Mouse (Mus musculus) mouse trophoblast stem cell (cell line): Measurements from ENCODE around the gene Cpa2.

Source experiments
- in situ Hi-C, 2 experiments: fragments of 300-500 bp; cut with MseI, MboI; formaldehyde crosslinking; loops; 2 replicates in 1 of 2; 3 replicates in 1 of 2; pipeline ENCODE4 v1.15.1; 2025

Gene Cpa2

GRCm38 (mm10) chr6:30547656-30548306 lies 6.4 kb downstream of the Cpa2 start:
- in situ Hi-C loops, result no loop called here

GRCm38 (mm10) chr6:30549231-30549761 lies 7.9 kb downstream of the Cpa2 start:
- in situ Hi-C loops, result no loop called here

- in situ Hi-C loops, result no loop called here
These were observed 9.3 kb downstream of the Cpa2 start for GRCm38 (mm10) chr6:30550496-30551192.

- in situ Hi-C loops, result no loop called here
These were observed 9.8 kb downstream of the Cpa2 start for GRCm38 (mm10) chr6:30551193-30551515.

GRCm38 (mm10) chr6:30551644-30552580 lies 10.5 kb downstream of the Cpa2 start:
- in situ Hi-C loops, result no loop called here

- in situ Hi-C loops, result no loop called here
These were observed 11.2 kb downstream of the Cpa2 start for GRCm38 (mm10) chr6:30552628-30553027.

- in situ Hi-C loops, result no loop called here
These were observed 12.1 kb downstream of the Cpa2 start for GRCm38 (mm10) chr6:30553381-30554010.

DNA sequence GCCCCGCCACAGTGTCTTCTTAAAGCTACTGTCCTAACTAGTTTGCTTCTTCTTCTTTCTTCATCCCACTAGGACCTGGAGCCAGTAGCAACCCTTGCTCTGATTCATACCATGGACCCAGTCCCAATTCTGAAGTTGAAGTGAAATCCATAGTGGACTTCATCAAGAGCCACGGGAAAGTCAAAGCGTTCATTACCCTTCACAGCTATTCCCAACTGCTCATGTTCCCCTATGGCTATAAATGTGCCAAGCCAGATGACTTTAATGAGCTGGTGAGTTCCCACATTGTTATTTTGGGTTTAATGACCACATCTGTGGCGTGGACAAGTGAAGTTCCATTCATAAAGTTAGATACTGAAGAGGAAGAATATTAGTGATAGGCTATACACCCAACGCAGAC lies 12.7 kb downstream of the Cpa2 start:
- in situ Hi-C loops, result no loop called here

DNA sequence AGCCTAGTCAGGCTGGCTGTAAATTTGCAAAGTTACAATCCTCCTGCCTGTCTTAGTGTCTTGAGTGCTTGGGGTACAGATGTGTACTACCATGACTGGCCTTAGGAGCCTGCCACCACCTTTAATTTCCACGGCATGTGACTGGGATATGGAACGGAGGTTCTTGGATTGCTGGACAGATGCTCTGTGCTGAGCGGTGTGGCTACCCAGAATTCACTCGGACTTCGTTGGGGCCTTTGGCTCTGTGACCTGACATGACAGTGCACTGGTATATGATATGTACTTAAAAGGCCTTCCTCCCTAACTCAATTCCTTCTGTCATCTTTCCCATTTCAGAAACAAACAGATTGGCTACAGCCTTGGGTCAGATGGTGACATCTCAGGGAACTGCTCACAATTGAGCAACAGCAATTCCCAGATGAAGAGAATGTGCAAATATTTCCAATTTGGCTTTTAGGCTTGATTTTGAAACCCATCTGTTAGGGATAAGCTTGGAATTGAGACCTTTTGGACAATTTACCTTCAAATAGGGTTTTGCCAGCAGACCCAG lies 13.3 kb downstream of the Cpa2 start:
- in situ Hi-C loops, result no loop called here

DNA sequence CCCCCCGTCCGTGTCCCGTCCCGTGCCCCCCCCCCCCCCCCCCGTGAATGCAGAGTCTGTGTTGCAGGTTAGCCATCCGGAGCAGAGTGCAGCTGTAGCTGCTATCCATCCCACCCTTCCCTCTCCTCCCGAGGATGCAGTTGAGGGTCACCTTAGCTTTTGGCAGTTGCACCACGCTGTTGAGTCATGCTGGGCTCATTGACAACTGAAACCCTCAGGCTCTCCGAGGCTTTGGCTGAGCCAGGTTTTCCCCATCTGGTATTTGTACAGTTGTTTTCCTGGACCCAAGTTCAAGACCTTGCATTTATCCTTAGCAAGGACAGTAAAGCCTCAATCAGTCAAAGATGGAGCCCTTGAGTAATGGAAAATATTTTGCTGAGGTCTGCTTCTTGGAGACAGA lies 14.7 kb downstream of the Cpa2 start:
- in situ Hi-C loops, result no loop called here

GRCm38 (mm10) chr6:30559726-30560125 lies 18.3 kb downstream of the Cpa2 start:
- in situ Hi-C loops, result no loop called here

DNA sequence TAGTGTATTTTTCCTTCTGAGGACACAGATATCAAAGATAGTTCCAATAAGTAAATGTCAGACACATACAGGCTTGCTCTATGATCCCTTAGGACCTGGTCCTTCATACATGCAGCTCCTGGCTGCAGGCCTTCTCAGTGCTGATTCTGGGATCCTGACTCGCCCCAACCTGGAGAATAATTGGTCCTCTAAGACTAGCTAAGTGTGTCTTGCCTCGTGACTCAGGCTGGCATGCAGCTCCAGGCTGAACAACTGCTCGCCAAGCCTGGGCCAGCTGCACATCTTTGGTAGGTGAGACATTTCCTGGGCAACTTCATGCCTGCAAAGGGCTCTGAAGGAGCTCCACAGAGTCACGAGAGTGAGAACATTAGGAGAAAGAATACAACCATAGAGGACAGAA lies 20.8 kb downstream of the Cpa2 start:
- in situ Hi-C loops, result no loop called here

DNA sequence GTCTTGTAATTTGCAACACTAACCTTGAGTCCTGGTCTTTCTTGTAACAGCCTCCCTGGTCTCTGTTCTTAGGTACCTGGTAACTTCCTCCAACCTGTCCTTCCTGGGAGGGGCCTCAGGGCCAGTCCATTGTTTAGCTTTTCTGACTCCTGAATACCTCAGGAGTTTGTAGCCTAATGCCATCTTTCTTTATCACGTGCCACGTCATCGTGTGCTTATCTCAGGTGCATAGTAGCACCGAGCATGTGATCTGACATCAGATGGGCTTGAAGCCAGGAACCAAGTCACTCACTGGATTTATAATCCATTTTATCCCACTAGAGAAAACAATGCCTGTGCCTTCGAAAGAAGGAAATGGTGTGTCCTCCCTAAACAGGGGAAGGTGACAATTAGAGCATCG lies 22.2 kb downstream of the Cpa2 start:
- in situ Hi-C loops, result no loop called here

DNA sequence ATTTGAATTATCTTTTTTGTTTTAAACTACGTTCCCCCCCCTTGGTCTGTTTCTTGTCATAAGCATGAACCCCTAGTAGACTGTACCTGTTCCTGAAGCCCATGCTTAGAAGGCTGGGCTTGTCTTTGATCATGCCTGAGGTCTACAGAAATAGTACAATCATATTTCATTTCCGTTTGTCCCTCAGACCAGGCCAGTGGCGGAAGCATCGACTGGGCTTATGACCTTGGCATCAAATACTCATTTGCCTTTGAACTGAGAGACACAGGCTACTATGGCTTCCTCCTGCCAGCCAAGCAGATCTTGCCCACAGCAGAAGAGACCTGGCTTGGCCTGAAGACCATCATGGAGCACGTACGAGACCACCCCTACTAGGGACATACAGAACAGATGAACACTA lies 22.7 kb downstream of the Cpa2 start:
- in situ Hi-C loops, result no loop called here

DNA sequence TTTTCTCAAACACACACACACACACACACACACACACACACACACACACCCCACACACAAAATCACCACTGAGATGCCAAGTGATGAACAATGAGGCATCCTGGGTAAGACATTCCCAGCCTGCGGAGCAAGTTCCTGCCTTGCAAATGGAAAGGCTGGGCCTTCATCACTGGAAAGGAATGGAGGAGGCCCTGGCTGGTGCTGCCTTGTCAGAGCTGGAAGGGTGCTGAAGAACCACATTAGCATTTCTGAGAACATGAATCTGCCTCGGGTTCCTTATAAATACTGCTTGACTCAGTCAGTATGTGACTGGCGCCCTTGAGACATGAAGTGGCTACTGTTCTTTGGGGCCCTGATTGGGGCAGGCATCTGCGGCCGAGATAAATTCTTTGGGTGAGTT lies 26.7 kb downstream of the Cpa2 start, which contains the start of gene Cpa4:
Cpa4 (plus strand) TSS at position 301 of the 400 bp plus-strand sequence.
- in situ Hi-C loops, result no loop called here

GRCm38 (mm10) chr6:30569331-30569730 lies 27.9 kb downstream of the Cpa2 start:
- in situ Hi-C loops, result no loop called here

- in situ Hi-C loops, result no loop called here
These were observed 28.6 kb downstream of the Cpa2 start for GRCm38 (mm10) chr6:30570012-30570411.

GRCm38 (mm10) chr6:30572456-30573311 lies 31.3 kb downstream of the Cpa2 start:
- in situ Hi-C loops, result no loop called here

GRCm38 (mm10) chr6:30573380-30573779 lies 32.0 kb downstream of the Cpa2 start:
- in situ Hi-C loops, result no loop called here

GRCm38 (mm10) chr6:30574945-30575344 lies 33.6 kb downstream of the Cpa2 start:
- in situ Hi-C loops, result no loop called here
